Mouse (Mus musculus) embryonic facial prominence, embryonic 10.5 days (tissue): ENCODE data around the gene Dact2. TPM values are rescaled to one million over a fixed set of nuclear protein-coding genes. Genes with fewer than 3 reads are reported as not detected.

Experiments
- DNase-seq: peaks from one replicate; pipeline ENCODE4 v3.0.0-alpha.2; 2017; ENCODE audit warnings: low spot score
- H3K27ac ChIP-seq: fragments of 300-500 bp; sonication (generic); replicated peaks from 2 replicates; pipeline ENCODE4 v1.5.1; 2016; ENCODE audit warnings: mild to moderate bottlenecking
- H3K27me3 ChIP-seq: fragments of 300-500 bp; sonication (generic); replicated peaks from 2 replicates; pipeline ENCODE4 v1.6.1; 2016; ENCODE audit warnings: low read depth, mild to moderate bottlenecking; ENCODE audit not compliant: poor library complexity, severe bottlenecking
- H3K36me3 ChIP-seq: fragments of 300-500 bp; sonication (generic); replicated peaks from 2 replicates; pipeline ENCODE4 v1.6.1; 2016; ENCODE audit warnings: mild to moderate bottlenecking, moderate library complexity
- H3K4me1 ChIP-seq: fragments of 300-500 bp; sonication (generic); 2 replicates; pipeline ENCODE4 v1.6.1; 2016
- H3K4me3 ChIP-seq: fragments of 300-500 bp; sonication (generic); 2 replicates; pipeline ENCODE4 v1.5.1; 2016; ENCODE audit warnings: mild to moderate bottlenecking, moderate library complexity
- H3K9me3 ChIP-seq: fragments of 300-500 bp; sonication (generic); 2 replicates; pipeline ENCODE4 v1.6.1; 2016; ENCODE audit warnings: mild to moderate bottlenecking
- WGBS: fragments of 180-500 bp; shearing (Covaris S2); methylation state at CpG from one replicate; pipeline ENCODE4 v1.1.7; 2016; 5-methylcytosine and 5-hydroxymethylcytosine counted together
- polyA plus RNA-seq: library from polyadenylated mRNA; unstranded; fragments of >200 nt; fragmentation: Nextera tagmentation; extraction: Ambion mirVana; gene quantifications from 2 replicates; pipeline ENCODE4 v1.2.1, GENCODE M21; 2016

Dact2 gene
- polyA plus RNA-seq = 0.60 and 0.73 TPM in 2 replicates

GRCm38 (mm10) chr17:14204061-14204460 is at the start of gene Dact2:
Gene Dact2, minus strand, starts transcription at chr17:14204304.
- H3K36me3 ChIP-seq = no peaks in the 10 kb centered on the region
- peaks cover 90% of the 10 kb centered on the region for H3K27me3 ChIP-seq
- H3K4me3 ChIP-seq = peak within 1 kb of the TSS; percentile 75
- DNase-seq = peak; percentile 59
- no peaks in the 10 kb centered on the region for H3K9me3 ChIP-seq
- H3K27ac ChIP-seq = peak within 1 kb of the TSS; percentile 80
- peaks cover 50% of the 10 kb centered on the region for H3K4me1 ChIP-seq
- whole genome bisulfite sequencing = 51% methylated on average over 13 of the region's 13 CpGs

GRCm38 (mm10) chr17:14252456-14252855 is 48.4 kb upstream of the Dact2 start:
- DNase-seq = no peak
- Histone ChIP-seq H3K4me1 (peaks cover 7% of the 10 kb centered on the region), H3K27me3 (peaks cover 6% of the 10 kb centered on the region; the same call in 1 of the 2 replicates), H3K27ac (no peak overlapping the region), H3K4me3 (no peak overlapping the region), H3K9me3 (no peaks in the 10 kb centered on the region), H3K36me3 (no peaks in the 10 kb centered on the region)
- 77% methylated on average over 7 of the region's 7 CpGs for WGBS

GRCm38 (mm10) chr17:14250401-14250800 is 46.3 kb upstream of the Dact2 start:
- H3K36me3 ChIP-seq = no peaks in the 10 kb centered on the region
- peaks cover 7% of the 10 kb centered on the region for H3K4me1 ChIP-seq
- no peak overlapping the region for H3K27ac ChIP-seq
- no peaks in the 10 kb centered on the region for H3K9me3 ChIP-seq
- no peak for DNase-seq
- peaks cover 8% of the 10 kb centered on the region; the same call in 1 of the 2 replicates for H3K27me3 ChIP-seq
- 77% methylated on average over 8 of the region's 8 CpGs for WGBS
- H3K4me3 ChIP-seq = no peak overlapping the region

- 72% methylated on average over 4 of the region's 4 CpGs for WGBS
- Histone ChIP-seq H3K4me3 (no peak overlapping the region), H3K27me3 (peaks cover 8% of the 10 kb centered on the region; the same call in 1 of the 2 replicates)
These were observed 45.5 kb upstream of the Dact2 start for GRCm38 (mm10) chr17:14249595-14249994.

GRCm38 (mm10) chr17:14247931-14248330 is 43.8 kb upstream of the Dact2 start:
- Histone ChIP-seq H3K36me3 (no peaks in the 10 kb centered on the region), H3K27ac (no peak overlapping the region), H3K27me3 (peaks cover 14% of the 10 kb centered on the region; the same call in 1 of the 2 replicates), H3K9me3 (no peaks in the 10 kb centered on the region), H3K4me1 (peaks cover 3% of the 10 kb centered on the region; the same call in 1 of the 2 replicates), H3K4me3 (no peak overlapping the region)
- DNase-seq = no peak
- 93% methylated on average over 8 of the region's 8 CpGs for WGBS

More at GRCm38 (mm10) chr17:14249595-14249994, 45.5 kb upstream of the Dact2 start:
- DNase-seq = no peak
- H3K36me3 ChIP-seq = no peaks in the 10 kb centered on the region
- no peak overlapping the region for H3K27ac ChIP-seq
- H3K9me3 ChIP-seq = no peaks in the 10 kb centered on the region
- peaks cover 7% of the 10 kb centered on the region for H3K4me1 ChIP-seq

- Histone ChIP-seq H3K36me3 (no peaks in the 10 kb centered on the region), H3K9me3 (no peaks in the 10 kb centered on the region), H3K27ac (no peak overlapping the region), H3K4me3 (no peak overlapping the region), H3K27me3 (peaks cover 14% of the 10 kb centered on the region; the same call in 1 of the 2 replicates), H3K4me1 (no peaks in the 10 kb centered on the region; the same call in 1 of the 2 replicates)
- DNase-seq = no peak
- 88% methylated on average over 2 of the region's 2 CpGs for WGBS
These were observed 42.2 kb upstream of the Dact2 start for GRCm38 (mm10) chr17:14246266-14246665.

- no peak for DNase-seq
- peaks cover 14% of the 10 kb centered on the region; the same call in 1 of the 2 replicates for H3K27me3 ChIP-seq
- no peaks in the 10 kb centered on the region for H3K36me3 ChIP-seq
- H3K4me1 ChIP-seq = no peaks in the 10 kb centered on the region
- H3K4me3 ChIP-seq = no peak overlapping the region
- WGBS = 68% methylated on average over 11 of the region's 11 CpGs
- H3K27ac ChIP-seq = no peak overlapping the region
- no peaks in the 10 kb centered on the region for H3K9me3 ChIP-seq
These were observed 40.3 kb upstream of the Dact2 start for GRCm38 (mm10) chr17:14244195-14244965.

- Histone ChIP-seq H3K4me3 (no peak overlapping the region), H3K36me3 (no peaks in the 10 kb centered on the region), H3K27me3 (peaks cover 10% of the 10 kb centered on the region; the same call in 1 of the 2 replicates), H3K4me1 (no peaks in the 10 kb centered on the region), H3K27ac (no peak overlapping the region), H3K9me3 (no peaks in the 10 kb centered on the region)
- DNase-seq = no peak
- 90% methylated on average over 8 of the region's 8 CpGs for WGBS
These were observed 38.5 kb upstream of the Dact2 start for GRCm38 (mm10) chr17:14242634-14243033.

- Histone ChIP-seq H3K4me3 (no peak overlapping the region), H3K9me3 (no peaks in the 10 kb centered on the region), H3K4me1 (0 out of 2 replicates have a peak, but pooled peaks cover 4% of the 10 kb centered on the region), H3K27ac (no peak overlapping the region), H3K27me3 (peaks cover 17% of the 10 kb centered on the region), H3K36me3 (no peaks in the 10 kb centered on the region)
- 89% methylated on average over 10 of the region's 10 CpGs for WGBS
- DNase-seq = no peak
These were observed 35.9 kb upstream of the Dact2 start for GRCm38 (mm10) chr17:14239960-14240359.

- peaks cover 6% of the 10 kb centered on the region; the same call in 1 of the 2 replicates for H3K4me1 ChIP-seq
- H3K27me3 ChIP-seq = peaks cover 18% of the 10 kb centered on the region
- no peaks in the 10 kb centered on the region for H3K9me3 ChIP-seq
- WGBS = 70% methylated on average over 6 of the region's 6 CpGs
- H3K36me3 ChIP-seq = no peaks in the 10 kb centered on the region
- DNase-seq = no peak
- no peak overlapping the region for H3K4me3 ChIP-seq
- no peak overlapping the region for H3K27ac ChIP-seq
These were observed 33.0 kb upstream of the Dact2 start for GRCm38 (mm10) chr17:14237134-14237533.

GRCm38 (mm10) chr17:14234774-14235389 is 30.8 kb upstream of the Dact2 start:
- DNase-seq = no peak
- Histone ChIP-seq H3K27ac (no peak overlapping the region), H3K4me1 (peaks cover 24% of the 10 kb centered on the region), H3K9me3 (no peaks in the 10 kb centered on the region), H3K27me3 (peaks cover 35% of the 10 kb centered on the region), H3K4me3 (no peak overlapping the region), H3K36me3 (no peaks in the 10 kb centered on the region)
- WGBS = 58% methylated on average over 12 of the region's 12 CpGs

GRCm38 (mm10) chr17:14233658-14234057 is 29.6 kb upstream of the Dact2 start:
- Histone ChIP-seq H3K4me3 (no peak overlapping the region), H3K27me3 (peaks cover 35% of the 10 kb centered on the region), H3K4me1 (peaks cover 29% of the 10 kb centered on the region), H3K27ac (no peak overlapping the region), H3K9me3 (no peaks in the 10 kb centered on the region), H3K36me3 (no peaks in the 10 kb centered on the region)
- WGBS = 41% methylated on average over 4 of the region's 4 CpGs
- DNase-seq = no peak
